Mouse (Mus musculus): ENCODE data around the gene Hist1h4n. TPM values are rescaled to one million over a fixed set of nuclear protein-coding genes. Genes with fewer than 3 reads are reported as not detected.

Gene Hist1h4n
- polyA plus RNA-seq, 1 experiment = 58.6 TPM

- TF ChIP-seq POLR2A (IDR thresholded peaks at IDR 0.05; ENCODE audit: borderline replicate concordance, extremely low read depth, insufficient read depth, insufficient read length, poor library complexity, severe bottlenecking) (no peak), CTCF (IDR thresholded peaks at IDR 0.05; ENCODE audit: borderline replicate concordance, extremely low read depth, insufficient read depth, insufficient read length) (no peak)
- DNase-seq (ENCODE audit: low read depth) = peak; percentile 72
Observed at GRCm38 (mm10) chr13:21786189-21786898, 45.7 kb downstream of the Hist1h4n start.

DNA sequence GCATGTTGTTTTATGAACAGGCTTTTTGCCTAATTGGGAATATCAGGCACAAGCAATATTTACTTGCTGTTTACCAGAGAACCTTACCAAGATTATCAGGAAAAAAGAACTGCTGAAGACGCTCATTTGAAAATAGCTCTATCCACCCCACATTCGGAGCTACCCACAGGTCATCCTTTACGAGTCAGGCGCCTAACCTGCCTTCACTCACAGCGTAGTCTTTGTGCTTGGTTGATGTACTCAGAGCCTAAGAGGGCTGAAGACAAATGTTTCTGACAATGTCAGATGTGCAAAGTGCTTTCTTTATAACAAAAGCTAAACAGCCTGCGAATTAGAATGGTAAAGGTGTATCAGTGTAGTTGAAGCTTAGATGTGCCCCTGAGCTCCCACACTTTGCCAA lies 47.7 kb downstream of the Hist1h4n start:
- TF ChIP-seq POLR2A (IDR thresholded peaks at IDR 0.05; ENCODE audit: borderline replicate concordance, extremely low read depth, insufficient read depth, insufficient read length, poor library complexity, severe bottlenecking) = no peak
- no peak for TF ChIP-seq CTCF (IDR thresholded peaks at IDR 0.05; ENCODE audit: borderline replicate concordance, extremely low read depth, insufficient read depth, insufficient read length)
- no peak for DNase-seq (ENCODE audit: low read depth)

GRCm38 (mm10) chr13:21783734-21784161 lies 48.2 kb downstream of the Hist1h4n start:
- DNase-seq (ENCODE audit: low read depth) = peak; percentile 76
- TF ChIP-seq POLR2A (IDR thresholded peaks at IDR 0.05; ENCODE audit: borderline replicate concordance, extremely low read depth, insufficient read depth, insufficient read length, poor library complexity, severe bottlenecking) (no peak), CTCF (IDR thresholded peaks at IDR 0.05; ENCODE audit: borderline replicate concordance, extremely low read depth, insufficient read depth, insufficient read length) (no peak)

- DNase-seq (ENCODE audit: low read depth) = peak; percentile 98
- TF ChIP-seq POLR2A (IDR thresholded peaks at IDR 0.05; ENCODE audit: borderline replicate concordance, extremely low read depth, insufficient read depth, insufficient read length, poor library complexity, severe bottlenecking) = peak; percentile 3; the same call in 1 of the 2 replicates
- TF ChIP-seq CTCF (IDR thresholded peaks at IDR 0.05; ENCODE audit: borderline replicate concordance, extremely low read depth, insufficient read depth, insufficient read length) = no peak
Observed at GRCm38 (mm10) chr13:21783255-21783617, 48.8 kb downstream of the Hist1h4n start, which contains the start of gene Hist1h3i. Gene Hist1h3i, minus strand, starts transcription at chr13:21783370.

DNA sequence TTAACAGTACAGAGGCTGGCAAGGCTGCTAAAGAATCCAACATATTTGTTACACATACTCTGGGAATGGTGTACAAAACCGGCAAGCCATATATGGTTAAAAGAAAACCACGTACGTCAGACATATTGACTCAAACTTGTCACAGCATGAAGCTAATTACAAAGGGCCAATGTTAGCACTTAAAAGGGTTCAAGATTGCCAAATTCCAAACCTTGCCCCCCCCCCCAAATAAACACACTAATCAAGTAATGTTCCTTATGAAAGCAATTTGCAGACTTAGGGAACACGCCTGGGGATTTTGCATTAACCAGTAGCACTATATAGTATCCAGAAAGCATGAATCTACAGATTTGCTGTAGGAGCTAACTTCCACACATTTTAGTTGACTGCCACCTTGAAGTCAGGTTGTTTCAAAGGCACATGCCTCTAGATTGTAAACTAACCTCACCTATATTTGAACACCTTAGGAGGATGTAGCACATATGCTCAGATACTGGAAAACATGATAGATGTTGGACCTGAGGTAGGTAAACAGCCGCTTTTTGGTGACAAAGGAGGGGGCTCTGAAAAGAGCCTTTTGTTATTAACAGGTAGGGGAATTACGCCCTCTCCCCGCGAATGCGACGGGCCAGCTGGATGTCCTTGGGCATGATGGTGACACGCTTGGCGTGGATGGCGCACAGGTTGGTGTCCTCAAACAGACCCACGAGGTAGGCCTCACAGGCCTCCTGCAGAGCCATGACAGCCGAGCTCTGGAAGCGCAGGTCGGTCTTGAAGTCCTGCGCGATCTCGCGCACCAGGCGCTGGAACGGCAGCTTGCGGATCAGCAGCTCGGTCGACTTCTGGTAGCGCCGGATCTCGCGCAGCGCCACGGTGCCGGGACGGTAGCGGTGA lies 49.4 kb downstream of the Hist1h4n start:
- peak; percentile 77 for DNase-seq (ENCODE audit: low read depth)

Other genes starting within 250 kb of the Hist1h4n start
- not detected in 2 replicates for gene Olfr1362, start 218.2 kb downstream of the Hist1h4n start, polyA plus RNA-seq (2012; rRNA removed)
- gene Olfr11, start 189.7 kb downstream of the Hist1h4n start, polyA plus RNA-seq (2012; rRNA removed) = not detected in 2 replicates
- not detected in 2 replicates for gene Olfr1361, start 168.8 kb downstream of the Hist1h4n start, polyA plus RNA-seq (2012; rRNA removed)
- not detected in 2 replicates for gene Olfr1360, start 154.8 kb downstream of the Hist1h4n start, polyA plus RNA-seq (2012; rRNA removed)
- not detected in 2 replicates for gene Olfr1359, start 134.1 kb downstream of the Hist1h4n start, polyA plus RNA-seq (2012; rRNA removed)
- 11.3 and 14.5 TPM in 2 replicates for gene Hist1h2bl, start 116.1 kb downstream of the Hist1h4n start, polyA plus RNA-seq (2012; rRNA removed)
- 14.3 and 24.3 TPM in 2 replicates for gene Hist1h2ai, start 115.8 kb downstream of the Hist1h4n start, polyA plus RNA-seq (2012; rRNA removed)
- gene Hist1h3h, start 114.5 kb downstream of the Hist1h4n start, polyA plus RNA-seq (2012; rRNA removed) = 39.0 and 49.4 TPM in 2 replicates
- 17.0 and 18.2 TPM in 2 replicates for gene Hist1h2bm, start 110.2 kb downstream of the Hist1h4n start, polyA plus RNA-seq (2012; rRNA removed)
- gene Hist1h4j, start 97.1 kb downstream of the Hist1h4n start, polyA plus RNA-seq (2012; rRNA removed) = 17.8 and 19.9 TPM in 2 replicates
- gene Hist1h4k, start 81.7 kb downstream of the Hist1h4n start, polyA plus RNA-seq (2012; rRNA removed) = 20.2 and 29.6 TPM in 2 replicates
- 21.4 and 26.4 TPM in 2 replicates for gene Hist1h2ak, start 78.4 kb downstream of the Hist1h4n start, polyA plus RNA-seq (2012; rRNA removed)
- gene Hist1h2bn, start 78.1 kb downstream of the Hist1h4n start, polyA plus RNA-seq (2012; rRNA removed) = 13.5 and 30.8 TPM in 2 replicates
- gene Hist1h1b, start 51.6 kb downstream of the Hist1h4n start, polyA plus RNA-seq (2012; rRNA removed) = 4.3 and 4.5 TPM in 2 replicates
- gene Hist1h3i, start 48.8 kb downstream of the Hist1h4n start, polyA plus RNA-seq (2012; rRNA removed) = 35.6 and 40.1 TPM in 2 replicates
- 8.8 and 12.7 TPM in 2 replicates for gene Hist1h2an, start 45.0 kb downstream of the Hist1h4n start, polyA plus RNA-seq (2012; rRNA removed)
- gene Hist1h2bp, start 44.7 kb downstream of the Hist1h4n start, polyA plus RNA-seq (2012; rRNA removed) = 2.5 TPM in 2 replicates
- 12.6 and 16.3 TPM in 2 replicates for gene Hist1h2bq, start 22.0 kb downstream of the Hist1h4n start, polyA plus RNA-seq (2012; rRNA removed)
- not detected in 2 replicates for gene Hist1h2ao, start 21.7 kb downstream of the Hist1h4n start, polyA plus RNA-seq (2012; rRNA removed)
- gene Hist1h4m, start 20.4 kb downstream of the Hist1h4n start, polyA plus RNA-seq (2012; rRNA removed) = not detected in 2 replicates
- 71.3 and 78.4 TPM in 2 replicates for gene Hist1h2ap, start 1.3 kb upstream of the Hist1h4n start, polyA plus RNA-seq (2012; rRNA removed)
- 5.6 and 6.6 TPM in 2 replicates for gene Hist1h2br, start 1.5 kb upstream of the Hist1h4n start, polyA plus RNA-seq (2012; rRNA removed)
- gene Zfp184, start 112.9 kb upstream of the Hist1h4n start, polyA plus RNA-seq (2012; rRNA removed) = 14.5 and 14.9 TPM in 2 replicates
- 0.04 TPM in 1 of 2 replicates, not detected in the other for gene Pom121l2, start 149.0 kb upstream of the Hist1h4n start, polyA plus RNA-seq (2012; rRNA removed)
- 0.08 and 0.21 TPM in 2 replicates for gene Prss16, start 177.5 kb upstream of the Hist1h4n start, polyA plus RNA-seq (2012; rRNA removed)
- gene Hist1h2ah, start 203.4 kb upstream of the Hist1h4n start, polyA plus RNA-seq (2012; rRNA removed) = 8.8 and 13.4 TPM in 2 replicates
- gene Hist1h2bk, start 203.7 kb upstream of the Hist1h4n start, polyA plus RNA-seq (2012; rRNA removed) = 20.9 and 21.3 TPM in 2 replicates
- gene Hist1h4i, start 209.2 kb upstream of the Hist1h4n start, polyA plus RNA-seq (2012; rRNA removed) = 20.0 and 40.1 TPM in 2 replicates
- 32.1 and 55.3 TPM in 2 replicates for gene Hist1h2ag, start 210.7 kb upstream of the Hist1h4n start, polyA plus RNA-seq (2012; rRNA removed)
- 20.2 and 23.7 TPM in 2 replicates for gene Hist1h2bj, start 211.0 kb upstream of the Hist1h4n start, polyA plus RNA-seq (2012; rRNA removed)

Data from brain, embryonic 14.5 days (tissue).